Mouse (Mus musculus): ENCODE data around the gene Adat3. TPM values are rescaled to one million over a fixed set of nuclear protein-coding genes. Genes with fewer than 3 reads are reported as not detected.

The Adat3 gene
- polyA plus RNA-seq (2016; fragmentation: Nextera tagmentation; extraction: Ambion mirVana), result 5.4 and 6.7 TPM in 2 replicates

GRCm38 (mm10) chr10:80602698-80603325, at the start of gene Adat3, which contains the start of gene Scamp4:
Adat3 (plus strand) TSS chr10:80602880.
Scamp4 (plus strand) TSS chr10:80602872.
- H3K4me3 ChIP-seq, result peak within 1 kb of the TSS; percentile 71
- H3K4me2 ChIP-seq (replicated peaks), result peak within 1 kb of the TSS; percentile 90
- peak within 1 kb of the TSS; percentile 66 for H3K9ac ChIP-seq
- under 1% methylated on average over 54 of the region's 54 CpGs for WGBS
- H3K4me1 ChIP-seq, result peaks cover 16% of the 10 kb centered on the region
- peaks cover 19% of the 10 kb centered on the region for H3K36me3 ChIP-seq
- H3K9me3 ChIP-seq, result no peaks in the 10 kb centered on the region
- ATAC-seq (ENCODE audit: low FRiP score, low read depth), result peak; percentile 96
- peak within 1 kb of the TSS; percentile 67 for H3K27ac ChIP-seq
- H3K27me3 ChIP-seq (replicated peaks), result no peaks in the 10 kb centered on the region

- Histone ChIP-seq H3K27me3 (replicated peaks) (no peaks in the 10 kb centered on the region), H3K4me1 (peaks cover 15% of the 10 kb centered on the region), H3K9ac (no peak overlapping the region), H3K4me2 (replicated peaks) (no peak overlapping the region), H3K27ac (no peak overlapping the region), H3K36me3 (peaks cover 23% of the 10 kb centered on the region), H3K9me3 (no peaks in the 10 kb centered on the region), H3K4me3 (no peak overlapping the region)
- 90% methylated on average over 8 of the region's 8 CpGs for WGBS
- no peak for ATAC-seq (ENCODE audit: low FRiP score, low read depth)
Measured at GRCm38 (mm10) chr10:80553575-80553974, 49.1 kb upstream of the Adat3 start.

- no peak for ATAC-seq (ENCODE audit: low FRiP score, low read depth)
- Histone ChIP-seq H3K4me1 (peaks cover 15% of the 10 kb centered on the region), H3K27ac (no peak overlapping the region), H3K9ac (no peak overlapping the region), H3K9me3 (no peaks in the 10 kb centered on the region), H3K27me3 (replicated peaks) (no peaks in the 10 kb centered on the region), H3K4me3 (no peak overlapping the region), H3K36me3 (peaks cover 19% of the 10 kb centered on the region), H3K4me2 (replicated peaks) (no peak overlapping the region)
- WGBS, result 92% methylated on average over 6 of the region's 6 CpGs
Measured at GRCm38 (mm10) chr10:80553997-80554396, 48.7 kb upstream of the Adat3 start.

- Histone ChIP-seq H3K36me3 (no peaks in the 10 kb centered on the region), H3K4me3 (no peak overlapping the region), H3K27me3 (replicated peaks) (no peaks in the 10 kb centered on the region), H3K27ac (no peak overlapping the region), H3K9ac (no peak overlapping the region), H3K9me3 (no peaks in the 10 kb centered on the region), H3K4me1 (peaks cover 34% of the 10 kb centered on the region), H3K4me2 (replicated peaks) (no peak overlapping the region; the same call in 1 of the 2 replicates)
- ATAC-seq (ENCODE audit: low FRiP score, low read depth), result no peak
- WGBS, result 37% methylated on average over 5 of the region's 5 CpGs
Measured at GRCm38 (mm10) chr10:80557346-80557965, 45.2 kb upstream of the Adat3 start.

- no peaks in the 10 kb centered on the region for H3K27me3 ChIP-seq (replicated peaks)
- H3K9me3 ChIP-seq, result no peaks in the 10 kb centered on the region
- ATAC-seq (ENCODE audit: low FRiP score, low read depth), result no peak
- no peak overlapping the region for H3K4me2 ChIP-seq (replicated peaks)
- WGBS, result 92% methylated on average over 7 of the region's 7 CpGs
- no peak overlapping the region for H3K9ac ChIP-seq
- H3K4me3 ChIP-seq, result no peak overlapping the region
- H3K27ac ChIP-seq, result no peak overlapping the region
- no peaks in the 10 kb centered on the region for H3K36me3 ChIP-seq
- H3K4me1 ChIP-seq, result peaks cover 35% of the 10 kb centered on the region
Measured at GRCm38 (mm10) chr10:80559431-80559830, 43.2 kb upstream of the Adat3 start.

- ATAC-seq (ENCODE audit: low FRiP score, low read depth), result peak; percentile 4; the same call in 1 of the 2 replicates
- peak overlapping the region; percentile 94 for H3K9ac ChIP-seq
- no peaks in the 10 kb centered on the region for H3K9me3 ChIP-seq
- peak overlapping the region; percentile 97 for H3K4me3 ChIP-seq
- H3K4me1 ChIP-seq, result peaks cover 33% of the 10 kb centered on the region
- no peak overlapping the region for H3K27ac ChIP-seq
- H3K4me2 ChIP-seq (replicated peaks), result peak overlapping the region; percentile 92
- no peaks in the 10 kb centered on the region for H3K36me3 ChIP-seq
- H3K27me3 ChIP-seq (replicated peaks), result no peaks in the 10 kb centered on the region
- 2% methylated on average over 13 of the region's 13 CpGs for WGBS
Measured at GRCm38 (mm10) chr10:80560621-80561020, 42.1 kb upstream of the Adat3 start.

- ATAC-seq (ENCODE audit: low FRiP score, low read depth), result peak; percentile 75
- no peaks in the 10 kb centered on the region for H3K36me3 ChIP-seq
- H3K27me3 ChIP-seq (replicated peaks), result no peaks in the 10 kb centered on the region
- H3K9me3 ChIP-seq, result no peaks in the 10 kb centered on the region
- WGBS, result under 1% methylated on average over 72 of the region's 72 CpGs
- H3K4me1 ChIP-seq, result peaks cover 33% of the 10 kb centered on the region
- peak within 1 kb of the TSS; percentile 92 for H3K4me2 ChIP-seq (replicated peaks)
- peak within 1 kb of the TSS; percentile 71 for H3K27ac ChIP-seq
- peak within 1 kb of the TSS; percentile 94 for H3K9ac ChIP-seq
- H3K4me3 ChIP-seq, result peak within 1 kb of the TSS; percentile 97
Measured at GRCm38 (mm10) chr10:80561116-80561944, 41.4 kb upstream of the Adat3 start, which contains the start of gene Rexo1. Rexo1 (minus strand) TSS chr10:80561560.

GRCm38 (mm10) chr10:80566375-80567092, 36.1 kb upstream of the Adat3 start:
- peak overlapping the region; percentile 49 for H3K4me2 ChIP-seq (replicated peaks)
- H3K9me3 ChIP-seq, result no peaks in the 10 kb centered on the region
- H3K9ac ChIP-seq, result 0 out of 2 replicates have a peak overlapping the region, but pooled peaks have one; percentile 33
- WGBS, result 18% methylated on average over 17 of the region's 17 CpGs
- H3K27me3 ChIP-seq (replicated peaks), result no peaks in the 10 kb centered on the region
- peak overlapping the region; percentile 64 for H3K27ac ChIP-seq
- peaks cover 30% of the 10 kb centered on the region for H3K4me1 ChIP-seq
- H3K36me3 ChIP-seq, result peaks cover 11% of the 10 kb centered on the region
- ATAC-seq (ENCODE audit: low FRiP score, low read depth), result peak; percentile 65
- H3K4me3 ChIP-seq, result 0 out of 2 replicates have a peak overlapping the region, but pooled peaks have one; percentile 0

GRCm38 (mm10) chr10:80568876-80569275, 33.8 kb upstream of the Adat3 start:
- no peak overlapping the region for H3K27ac ChIP-seq
- H3K4me2 ChIP-seq (replicated peaks), result no peak overlapping the region
- ATAC-seq (ENCODE audit: low FRiP score, low read depth), result no peak
- no peak overlapping the region for H3K9ac ChIP-seq
- peaks cover 11% of the 10 kb centered on the region for H3K36me3 ChIP-seq
- WGBS, result 96% methylated on average over 29 of the region's 29 CpGs
- no peaks in the 10 kb centered on the region for H3K27me3 ChIP-seq (replicated peaks)
- H3K9me3 ChIP-seq, result no peaks in the 10 kb centered on the region
- H3K4me3 ChIP-seq, result no peak overlapping the region
- peaks cover 39% of the 10 kb centered on the region for H3K4me1 ChIP-seq

- no peak for ATAC-seq (ENCODE audit: low FRiP score, low read depth)
- Histone ChIP-seq H3K4me2 (replicated peaks) (0 out of 2 replicates have a peak overlapping the region, but pooled peaks have one; percentile 2), H3K4me1 (peaks cover 47% of the 10 kb centered on the region), H3K4me3 (no peak overlapping the region), H3K9ac (no peak overlapping the region), H3K36me3 (peaks cover 11% of the 10 kb centered on the region), H3K27ac (no peak overlapping the region), H3K27me3 (replicated peaks) (no peaks in the 10 kb centered on the region), H3K9me3 (no peaks in the 10 kb centered on the region)
- 35% methylated on average over 10 of the region's 10 CpGs for WGBS
Measured at GRCm38 (mm10) chr10:80569664-80570066, 33.0 kb upstream of the Adat3 start.

GRCm38 (mm10) chr10:80570419-80570818, 32.3 kb upstream of the Adat3 start:
- no peak for ATAC-seq (ENCODE audit: low FRiP score, low read depth)
- H3K9ac ChIP-seq, result 0 out of 2 replicates have a peak overlapping the region, but pooled peaks have one; percentile 22
- peak overlapping the region; percentile 53 for H3K4me2 ChIP-seq (replicated peaks)
- 88% methylated on average over 10 of the region's 10 CpGs for WGBS
- no peak overlapping the region for H3K27ac ChIP-seq
- H3K4me3 ChIP-seq, result no peak overlapping the region
- H3K27me3 ChIP-seq (replicated peaks), result no peaks in the 10 kb centered on the region
- peaks cover 54% of the 10 kb centered on the region for H3K4me1 ChIP-seq
- no peaks in the 10 kb centered on the region for H3K9me3 ChIP-seq
- H3K36me3 ChIP-seq, result peaks cover 11% of the 10 kb centered on the region

Measured in neural tube, embryonic 12.5 days (tissue).